Mouse (Mus musculus): ENCODE data around the gene Gm42715.
A peak's percentile ranks its signal among the peaks of the same experiment; 100 is the strongest.
"Not testable (repeated sequence)": the region's sequence is repeated elsewhere in the genome, so short reads cannot be mapped to it uniquely, and the experiment has no call there.

The Gm42715 gene

GRCm38 (mm10) chr7:127498407-127498806 is 21.0 kb upstream of the Gm42715 start:
- DNase-seq = peak; percentile 64

DNA sequence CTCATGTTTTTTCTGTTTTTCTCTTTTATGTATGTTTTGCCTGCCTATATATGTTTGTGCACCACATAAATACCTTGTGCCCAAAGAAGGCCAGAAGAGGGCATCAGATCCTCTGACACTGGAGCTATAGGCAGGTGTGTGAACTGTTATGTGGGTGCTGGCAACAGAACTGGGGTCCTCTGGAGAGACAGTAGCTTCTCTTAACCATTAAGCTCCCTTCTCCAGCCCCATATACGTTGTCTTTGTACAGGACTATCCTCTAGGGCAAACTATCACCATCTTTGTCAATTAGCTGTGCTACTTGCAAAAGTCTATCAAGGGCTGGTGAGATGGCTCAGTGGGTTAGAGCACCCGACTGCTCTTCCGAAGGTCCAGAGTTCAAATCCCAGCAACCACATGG is 11.1 kb upstream of the Gm42715 start:
- DNase-seq = no peak

DNA sequence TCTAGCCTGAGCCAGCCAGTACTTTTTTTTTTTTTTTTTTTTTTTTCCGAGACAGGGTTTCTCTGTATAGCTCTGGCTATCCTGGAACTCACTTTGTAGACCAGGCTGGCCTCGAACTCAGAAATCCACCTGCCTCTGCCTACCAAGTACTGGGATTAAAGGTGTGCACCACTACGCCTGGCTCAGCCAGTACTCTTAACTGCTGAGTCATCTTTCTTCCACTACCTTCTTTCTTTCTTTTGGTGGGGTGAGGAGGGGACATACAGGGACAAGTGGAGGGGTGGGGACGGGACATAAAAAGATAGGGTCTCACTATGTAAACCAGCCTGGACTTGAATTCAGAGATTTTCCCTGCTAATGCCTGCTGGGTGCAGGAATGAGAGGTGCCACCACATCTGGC is 9.6 kb upstream of the Gm42715 start:
- not testable (repeated sequence) for DNase-seq

GRCm38 (mm10) chr7:127511241-127511640 is 8.1 kb upstream of the Gm42715 start:
- peak; percentile 55 for DNase-seq

GRCm38 (mm10) chr7:127511808-127512230 is 7.6 kb upstream of the Gm42715 start, which contains the start of gene Srcap:
Srcap (plus strand) TSS chr7:127511983.
- DNase-seq = peak; percentile 98

DNA sequence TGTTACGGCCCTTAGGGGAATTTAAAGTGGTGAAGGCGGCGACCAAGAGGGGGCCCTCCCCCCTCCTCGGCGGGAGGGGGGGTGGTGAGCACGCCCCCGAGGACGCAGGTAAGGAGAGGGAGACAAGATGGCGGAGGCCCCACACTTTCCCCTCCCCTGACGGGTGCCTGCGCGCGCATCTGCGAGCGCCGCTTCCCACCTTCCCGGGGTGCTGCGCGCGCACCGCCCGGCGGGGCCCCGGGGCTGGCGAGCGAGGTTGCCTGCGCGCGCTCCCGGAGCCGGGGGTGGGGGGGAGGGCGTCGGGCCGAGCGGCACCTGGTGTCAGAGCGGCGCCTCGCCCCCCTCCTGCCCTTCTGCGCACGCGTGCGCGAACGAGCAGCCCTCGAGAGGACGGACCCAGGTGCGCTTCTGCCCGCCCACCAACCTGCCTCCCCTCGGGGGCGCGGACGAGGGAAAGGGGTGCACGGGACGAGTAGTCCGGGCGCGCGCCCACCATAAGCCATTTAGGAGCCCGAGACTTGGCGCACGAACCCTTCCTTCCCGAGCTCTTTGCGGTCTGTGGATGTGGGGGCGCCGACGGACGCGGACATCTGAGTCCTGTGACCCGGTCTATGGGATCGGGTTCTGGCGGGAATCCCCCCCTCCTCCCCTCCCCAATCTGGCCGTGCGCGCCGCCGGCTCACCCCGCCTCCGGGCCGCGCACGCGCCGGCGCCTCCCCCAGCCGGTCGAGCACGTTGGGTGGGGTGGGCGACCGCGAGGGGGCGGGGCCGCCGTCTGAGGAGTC is 7.0 kb upstream of the Gm42715 start:
- DNase-seq = peak; percentile 94

DNA sequence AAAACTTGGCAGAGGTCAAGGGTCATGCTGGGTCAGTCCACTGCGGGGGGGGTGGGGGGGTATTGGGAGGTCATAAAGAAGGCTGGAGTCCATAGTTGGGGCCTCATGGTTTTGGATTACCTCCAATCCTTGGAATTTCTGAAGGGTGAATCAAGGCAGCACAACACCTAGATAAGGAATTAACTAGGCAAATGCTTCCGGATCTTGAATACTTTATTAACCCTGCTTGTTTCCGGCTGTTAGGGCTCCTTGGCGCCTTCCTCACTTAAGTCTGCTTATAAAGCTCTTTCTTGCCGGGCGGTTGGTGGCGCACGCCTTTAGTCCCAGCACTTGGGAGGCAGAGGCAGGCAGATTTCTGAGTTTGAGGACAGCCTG is 6.4 kb upstream of the Gm42715 start:
- peak; percentile 88 for DNase-seq

DNA sequence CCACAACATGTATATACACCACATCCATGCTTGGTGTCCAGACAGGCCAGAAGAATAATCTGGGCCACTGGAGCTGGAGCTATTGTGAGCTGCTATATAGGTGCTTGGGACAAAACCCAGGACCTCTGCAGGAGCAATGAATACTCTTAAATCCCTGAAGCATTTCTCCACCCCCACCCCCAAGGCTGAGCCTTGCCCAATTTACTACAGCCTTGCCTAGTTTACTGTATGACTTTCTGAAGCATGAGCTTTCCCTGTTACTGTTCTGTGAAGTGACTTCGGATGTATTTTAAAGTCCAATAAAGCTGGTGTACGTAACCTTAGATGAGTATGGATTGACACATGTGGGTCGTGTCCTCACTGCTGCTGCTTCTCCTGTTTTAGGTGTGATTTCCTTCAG is 5.6 kb upstream of the Gm42715 start:
- DNase-seq = peak; percentile 26

- DNase-seq = no peak
Observed at GRCm38 (mm10) chr7:127515846-127516245, 3.5 kb upstream of the Gm42715 start.

DNA sequence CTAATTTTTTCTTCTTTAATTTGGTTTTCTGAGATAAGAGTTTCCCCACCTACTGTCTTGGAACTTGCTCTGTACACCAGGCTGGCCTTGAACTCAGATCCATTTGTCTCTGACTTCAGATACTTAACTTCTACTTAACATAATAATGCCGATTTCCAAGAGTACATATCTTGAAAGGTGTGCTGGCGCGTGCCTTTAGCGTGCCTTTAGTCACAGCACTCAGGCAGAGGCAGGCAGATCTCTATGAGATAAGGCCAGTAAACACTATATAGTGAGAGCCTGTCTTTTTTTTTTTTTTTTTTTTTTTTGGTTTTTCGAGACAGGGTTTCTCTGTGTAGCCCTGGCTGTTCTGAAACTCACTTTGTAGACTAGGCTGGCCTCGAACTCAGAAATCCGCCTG is 3.0 kb upstream of the Gm42715 start:
- no peak for DNase-seq

DNA sequence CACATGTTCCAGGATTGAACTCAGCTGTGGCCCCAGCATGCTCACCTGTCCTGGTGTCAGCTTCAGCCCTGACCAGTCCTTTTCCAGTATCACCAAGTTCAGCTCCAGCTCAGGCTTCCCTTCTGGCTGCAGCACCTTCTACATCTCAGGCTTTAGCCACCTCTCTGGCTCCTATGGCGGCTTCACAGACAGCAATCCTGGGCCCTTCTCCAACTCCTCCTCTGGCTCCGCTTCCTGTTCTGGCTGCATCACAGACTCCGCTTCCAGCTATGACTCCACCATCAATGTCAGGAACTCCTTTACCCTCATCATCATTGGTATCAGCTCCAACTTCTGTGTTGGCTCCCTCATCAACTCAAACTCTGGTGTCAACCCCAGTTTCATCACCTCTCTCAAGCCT is 22.3 kb downstream of the Gm42715 start:
- DNase-seq = no peak

DNA sequence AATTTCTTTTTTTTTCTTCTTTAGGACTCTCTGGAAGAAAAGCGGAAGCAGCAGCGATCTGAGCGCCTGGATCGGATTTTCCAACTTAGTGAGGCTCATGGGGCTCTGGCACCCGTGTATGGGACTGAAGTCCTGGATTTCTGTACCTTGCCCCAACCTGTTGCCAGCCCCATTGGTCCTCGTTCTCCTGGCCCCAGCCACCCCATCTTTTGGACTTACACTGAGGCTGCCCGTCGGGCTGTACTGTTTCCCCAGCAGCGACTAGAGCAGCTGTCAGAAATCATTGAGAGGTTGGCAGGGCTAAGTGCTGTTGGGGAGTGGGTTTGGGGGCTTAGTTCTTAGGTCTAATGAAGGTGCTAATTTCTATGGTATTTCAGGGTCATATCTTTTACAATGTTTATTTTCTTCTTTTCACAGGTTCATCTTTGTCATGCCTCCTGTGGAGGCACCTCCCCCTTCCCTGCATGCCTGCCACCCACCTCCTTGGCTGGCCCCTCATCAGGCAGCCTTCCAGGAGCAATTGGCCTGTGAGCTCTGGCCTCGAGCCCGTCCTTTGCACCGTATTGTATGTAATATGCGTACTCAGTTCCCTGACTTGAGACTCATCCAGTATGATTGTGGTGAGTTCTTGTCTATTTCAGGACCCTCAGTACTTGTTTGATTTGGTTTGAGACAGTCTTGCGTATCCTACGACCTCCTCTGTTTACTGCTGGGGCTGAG is 29.9 kb downstream of the Gm42715 start:
- no peak for DNase-seq

DNA sequence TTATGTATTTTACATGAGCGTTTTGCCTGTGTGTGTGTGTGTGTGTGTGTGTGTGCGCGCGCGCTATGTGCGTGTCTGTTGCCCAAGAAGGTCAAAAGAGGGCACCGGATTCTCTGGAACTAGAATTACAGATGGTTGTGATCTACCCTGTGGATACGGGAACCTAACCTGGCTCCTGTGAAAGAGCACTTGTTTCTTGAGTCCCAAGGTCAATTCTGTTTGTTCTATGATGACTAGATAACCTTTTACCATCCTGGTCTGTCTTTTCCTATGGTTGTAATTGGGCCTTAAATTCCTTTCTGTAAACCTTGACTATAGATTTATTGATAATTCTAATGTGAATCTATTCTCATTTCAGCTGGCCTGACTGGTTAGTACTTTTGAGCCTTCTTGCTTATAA is 32.2 kb downstream of the Gm42715 start:
- DNase-seq = no peak

GRCm38 (mm10) chr7:127560580-127560979 is 41.2 kb downstream of the Gm42715 start:
- no peak for DNase-seq

DNA sequence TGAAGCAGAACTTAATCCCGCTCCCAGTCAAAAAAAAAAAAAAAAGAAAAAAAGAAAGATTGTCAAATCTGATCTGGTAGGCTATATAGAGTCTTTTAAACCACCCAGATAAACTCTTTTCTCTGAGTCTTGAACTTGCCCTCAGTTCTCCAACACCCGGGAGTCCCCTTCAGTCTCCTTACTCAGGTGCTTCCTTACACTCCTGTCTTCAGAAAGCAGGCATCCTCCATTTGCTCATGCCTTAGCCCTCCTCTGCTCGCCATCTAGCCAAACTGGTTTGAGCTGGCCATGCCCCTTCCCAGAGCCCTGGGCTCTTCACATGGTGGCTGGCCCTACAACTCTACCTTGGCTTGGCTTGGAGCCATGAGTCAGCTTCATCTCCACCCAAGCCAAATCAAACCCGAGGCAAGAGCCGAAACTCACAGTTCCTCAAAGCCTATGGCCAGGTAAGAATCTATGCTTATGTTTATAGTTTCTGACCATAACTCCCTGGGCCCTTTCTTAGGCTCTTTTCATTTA is 42.0 kb downstream of the Gm42715 start, which contains the start of gene Tmem265:
Gene Tmem265 (plus strand): TSS at position 51 of the 519 bp plus-strand sequence.
- no peak for DNase-seq

GRCm38 (mm10) chr7:127564381-127565150 is 45.2 kb downstream of the Gm42715 start:
- peak; percentile 50 for DNase-seq

DNA sequence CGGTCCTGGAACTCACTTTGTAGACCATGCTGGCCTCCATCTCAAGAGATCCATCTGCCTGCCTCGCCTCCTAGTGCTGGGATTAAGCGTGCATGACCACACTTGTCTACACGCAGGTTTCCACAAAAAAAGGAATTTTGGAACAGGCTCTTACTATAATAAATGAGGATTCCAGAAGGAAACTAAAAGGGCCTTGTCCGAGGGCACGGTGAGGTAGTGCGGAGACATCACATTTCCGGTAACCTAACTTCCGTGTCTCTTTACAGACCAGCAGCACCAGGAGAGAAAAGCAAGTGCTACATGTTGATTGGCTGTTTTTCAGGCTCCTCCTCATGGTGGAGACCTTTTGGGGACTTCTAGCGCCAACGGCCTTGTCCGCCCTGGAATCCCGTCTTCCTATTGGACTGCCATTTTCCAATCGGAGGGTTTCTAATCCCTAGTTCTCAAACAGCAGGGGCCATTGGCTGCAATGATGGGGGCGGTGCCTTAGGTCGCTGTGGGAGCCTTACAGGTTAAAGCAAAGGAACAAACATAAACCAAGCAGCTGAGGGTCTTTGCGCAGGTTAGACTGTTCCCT is 53.6 kb downstream of the Gm42715 start, which contains the start of gene Phkg2:
Gene Phkg2 (plus strand): TSS at position 446 of the 577 bp plus-strand sequence.
- peak; percentile 99 for DNase-seq

GRCm38 (mm10) chr7:127573503-127574008 is 54.2 kb downstream of the Gm42715 start:
- DNase-seq = no peak

- DNase-seq = no peak
Observed at GRCm38 (mm10) chr7:127574115-127574514, 54.7 kb downstream of the Gm42715 start.

DNA sequence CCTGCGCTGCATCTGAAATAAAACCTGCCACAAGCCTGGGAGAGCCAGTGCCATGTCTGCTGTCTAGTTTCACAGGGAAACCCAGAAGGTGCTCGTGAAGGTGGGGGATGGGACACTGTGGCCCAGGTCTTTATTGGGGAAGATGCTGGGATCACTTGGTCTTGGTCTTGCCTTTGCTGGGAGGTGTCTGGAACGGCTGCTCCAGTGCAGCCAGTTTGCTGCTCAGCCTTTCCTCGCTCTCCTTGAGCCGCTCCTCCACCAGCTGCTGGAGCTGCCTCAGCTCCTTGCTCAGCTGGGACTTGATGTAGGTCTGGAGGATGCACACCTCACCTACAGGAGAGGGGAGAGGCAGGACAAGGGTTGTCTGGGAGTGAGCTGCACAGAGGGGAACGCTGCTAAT is 63.9 kb downstream of the Gm42715 start:
- no peak for DNase-seq

GRCm38 (mm10) chr7:127585031-127585430 is 65.6 kb downstream of the Gm42715 start:
- no peak for DNase-seq

GRCm38 (mm10) chr7:127586149-127586548 is 66.8 kb downstream of the Gm42715 start:
- DNase-seq = no peak

Data from kidney, adult 9 months (tissue).